Mouse (Mus musculus): ENCODE results near the gene Nap1l1. TPM values are rescaled to one million over a fixed set of nuclear protein-coding genes. Genes with fewer than 3 reads are reported as not detected.

The Nap1l1 gene
- polyA plus RNA-seq, 1 experiment from 2014 or later = 185 TPM

DNA sequence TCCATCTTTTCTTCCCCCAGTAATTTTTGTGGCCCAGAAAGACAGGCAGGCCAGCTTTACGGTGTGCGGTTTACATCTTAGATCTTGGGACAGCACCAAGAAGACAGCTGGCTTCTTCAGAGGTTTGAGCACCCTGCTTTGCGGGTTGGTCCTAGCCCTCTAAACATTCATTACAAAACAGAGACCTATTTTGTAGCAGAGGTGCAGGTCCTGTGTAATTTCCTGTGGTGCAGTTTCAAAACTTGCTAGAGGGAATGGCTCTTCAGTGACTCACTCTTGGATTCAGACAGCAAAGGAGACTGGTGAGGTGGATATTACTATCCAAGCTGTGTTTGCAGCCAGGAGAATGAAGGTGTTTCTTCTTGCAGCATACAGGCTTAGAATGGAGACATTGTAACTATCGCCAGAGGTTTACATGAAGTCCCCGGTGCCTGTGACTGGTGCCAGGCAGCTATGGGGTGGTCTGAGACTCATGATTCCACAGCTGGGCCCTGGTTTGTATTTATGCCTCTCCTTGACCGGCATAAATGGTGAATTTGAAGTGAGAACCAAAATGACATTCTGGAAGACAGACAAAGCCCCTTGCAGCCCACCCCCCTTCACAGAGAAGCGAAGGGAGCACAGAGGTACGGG, 43.9 kb downstream of the Nap1l1 start:
- no peaks in the 10 kb centered on the region for H3K27me3 ChIP-seq (ENCODE audit: control insufficient read depth, insufficient read depth, low read length)
- H3K9me3 ChIP-seq (ENCODE audit: control insufficient read depth, low read length) = no peaks in the 10 kb centered on the region
- no peak overlapping the region for H3K9ac ChIP-seq
- ATAC-seq (ENCODE audit: low FRiP score) (no peak), DNase-seq (ENCODE audit: low spot score) (no peak)
- 90% methylated on average over 8 of the region's 8 CpGs for WGBS
- H3K4me1 ChIP-seq (replicated peaks; ENCODE audit: control insufficient read depth, insufficient read depth, low read length) = peaks cover 10% of the 10 kb centered on the region
- no peak overlapping the region for H3K4me2 ChIP-seq (replicated peaks)
- no peak overlapping the region for H3K4me3 ChIP-seq (replicated peaks; ENCODE audit: low read length)
- H3K27ac ChIP-seq = no peak overlapping the region
- no peaks in the 10 kb centered on the region for H3K36me3 ChIP-seq (replicated peaks; ENCODE audit: control insufficient read depth, insufficient read depth)

DNA sequence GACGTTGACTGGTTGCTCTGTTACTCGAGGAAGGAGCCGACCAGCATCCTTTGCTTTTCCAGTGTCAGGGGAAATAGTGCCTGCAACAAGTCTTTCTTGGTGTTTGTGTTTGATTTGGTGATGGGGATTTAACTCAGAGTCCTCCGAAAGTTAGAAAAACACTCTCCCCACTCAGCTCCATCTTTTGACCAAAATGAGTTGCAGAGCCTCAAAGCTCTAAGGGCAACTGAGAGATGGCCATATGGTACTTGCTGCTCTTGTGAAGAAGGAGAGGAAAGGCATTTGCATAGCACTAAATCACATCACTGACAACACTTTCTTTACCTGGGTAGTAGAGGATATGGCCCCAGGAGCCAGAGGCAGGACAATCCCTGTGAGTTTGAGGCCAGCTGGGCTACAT, 45.3 kb downstream of the Nap1l1 start:
- H3K4me2 ChIP-seq (replicated peaks) = no peak overlapping the region
- no peak overlapping the region for H3K9ac ChIP-seq
- peaks cover 10% of the 10 kb centered on the region for H3K4me1 ChIP-seq (replicated peaks; ENCODE audit: control insufficient read depth, insufficient read depth, low read length)
- DNase-seq (ENCODE audit: low spot score) (no peak), ATAC-seq (ENCODE audit: low FRiP score) (no peak)
- H3K36me3 ChIP-seq (replicated peaks; ENCODE audit: control insufficient read depth, insufficient read depth) = no peaks in the 10 kb centered on the region
- H3K9me3 ChIP-seq (ENCODE audit: control insufficient read depth, low read length) = no peaks in the 10 kb centered on the region
- H3K27me3 ChIP-seq (ENCODE audit: control insufficient read depth, insufficient read depth, low read length) = no peaks in the 10 kb centered on the region
- H3K4me3 ChIP-seq (replicated peaks; ENCODE audit: low read length) = no peak overlapping the region
- WGBS = 86% methylated on average over 4 of the region's 4 CpGs
- H3K27ac ChIP-seq = no peak overlapping the region

DNA sequence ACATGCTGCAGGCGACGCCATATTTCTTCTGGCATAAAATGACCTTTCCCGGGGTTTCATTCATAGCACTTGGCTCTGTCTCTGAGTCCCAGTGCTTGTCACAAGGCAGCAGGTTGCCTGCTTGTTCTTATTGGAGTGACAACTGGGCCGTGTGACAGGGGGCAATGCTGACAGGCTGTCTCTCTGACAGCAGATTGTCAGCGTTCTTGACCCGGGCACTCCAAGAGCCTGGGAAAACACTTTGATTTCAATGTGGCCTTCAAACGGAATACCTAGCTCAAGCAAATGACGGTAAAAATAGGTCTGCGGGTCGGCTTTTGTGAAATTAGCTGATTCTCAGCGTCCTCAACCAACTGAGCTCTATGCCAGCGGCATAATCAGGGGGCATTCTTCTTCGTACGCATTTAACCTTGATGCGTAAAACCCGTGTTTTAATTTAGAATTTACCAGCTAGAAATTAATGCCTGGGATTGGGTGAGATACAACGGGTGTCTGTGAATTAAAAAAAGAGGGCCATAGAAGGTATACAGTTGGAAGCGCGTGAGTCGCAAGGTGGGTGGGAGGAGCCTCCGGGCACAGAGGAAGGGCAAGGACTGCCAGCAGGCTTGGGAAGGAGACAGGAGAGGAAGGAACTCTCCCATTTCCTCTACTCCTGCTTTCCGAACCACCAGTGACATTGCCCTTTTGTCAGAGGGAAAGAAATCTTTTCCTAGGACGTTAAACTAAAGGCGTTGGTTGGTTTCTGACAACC, 46.8 kb downstream of the Nap1l1 start:
- no peaks in the 10 kb centered on the region for H3K27me3 ChIP-seq (ENCODE audit: control insufficient read depth, insufficient read depth, low read length)
- H3K9me3 ChIP-seq (ENCODE audit: control insufficient read depth, low read length) = no peaks in the 10 kb centered on the region
- H3K4me1 ChIP-seq (replicated peaks; ENCODE audit: control insufficient read depth, insufficient read depth, low read length) = peaks cover 20% of the 10 kb centered on the region
- 36% methylated on average over 24 of the region's 24 CpGs for WGBS
- H3K36me3 ChIP-seq (replicated peaks; ENCODE audit: control insufficient read depth, insufficient read depth) = no peaks in the 10 kb centered on the region
- peak overlapping the region; percentile 6; the same call in 1 of the 2 replicates for H3K4me3 ChIP-seq (replicated peaks; ENCODE audit: low read length)
- H3K9ac ChIP-seq = peak overlapping the region; percentile 24; the same call in 1 of the 2 replicates
- ATAC-seq (ENCODE audit: low FRiP score) (peak; percentile 61; the same call in 1 of the 2 replicates), DNase-seq (ENCODE audit: low spot score) (no peak)
- H3K27ac ChIP-seq = peak overlapping the region; percentile 1; the same call in 1 of the 2 replicates
- peak overlapping the region; percentile 37 for H3K4me2 ChIP-seq (replicated peaks)

DNA sequence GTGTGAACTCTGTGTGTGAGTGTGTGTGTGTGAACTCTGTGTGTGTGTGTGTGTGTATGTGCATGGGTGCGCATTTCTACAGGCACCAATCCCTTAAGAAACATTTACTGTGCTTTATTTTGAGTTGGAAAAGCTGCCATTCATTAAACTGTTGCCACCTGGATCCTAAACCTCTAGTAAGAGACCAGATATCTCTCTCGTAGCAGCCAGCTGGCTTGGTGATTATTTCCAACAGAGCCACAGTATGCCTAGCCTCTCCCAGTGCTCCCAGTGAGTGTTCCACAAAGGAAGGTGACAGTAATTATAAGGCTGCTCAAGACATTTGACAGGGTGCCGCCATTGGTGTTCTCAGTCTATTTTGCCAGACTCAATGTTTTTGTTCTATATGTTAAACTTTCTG, 47.6 kb downstream of the Nap1l1 start:
- 70% methylated on average over 3 of the region's 3 CpGs for WGBS
- Histone ChIP-seq H3K9ac (no peak overlapping the region), H3K9me3 (ENCODE audit: control insufficient read depth, low read length) (no peaks in the 10 kb centered on the region), H3K4me1 (replicated peaks; ENCODE audit: control insufficient read depth, insufficient read depth, low read length) (peaks cover 20% of the 10 kb centered on the region), H3K27me3 (ENCODE audit: control insufficient read depth, insufficient read depth, low read length) (no peaks in the 10 kb centered on the region), H3K27ac (no peak overlapping the region), H3K36me3 (replicated peaks; ENCODE audit: control insufficient read depth, insufficient read depth) (no peaks in the 10 kb centered on the region), H3K4me3 (replicated peaks; ENCODE audit: low read length) (no peak overlapping the region), H3K4me2 (replicated peaks) (no peak overlapping the region)
- ATAC-seq (ENCODE audit: low FRiP score) = no peak
- DNase-seq (ENCODE audit: low spot score) = no peak

DNA sequence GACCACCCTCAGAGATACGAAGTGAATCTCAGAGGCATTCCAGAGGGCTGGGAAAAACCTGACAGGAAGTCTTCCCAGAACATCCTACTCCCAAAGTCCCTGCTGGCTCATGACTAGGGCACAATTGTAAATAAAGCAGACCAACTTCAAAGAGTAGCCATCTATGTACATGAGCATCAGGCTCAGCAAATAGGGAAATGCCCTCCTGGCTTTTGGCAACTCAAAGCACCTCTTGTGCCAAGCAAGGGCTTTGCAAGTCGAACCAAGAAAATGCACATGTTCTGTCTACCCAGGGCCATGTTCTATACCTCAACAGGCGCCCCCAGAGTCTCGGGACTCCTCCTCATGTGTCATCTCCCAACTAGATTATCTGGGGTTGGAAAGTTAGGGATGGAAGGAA, 48.6 kb downstream of the Nap1l1 start:
- Histone ChIP-seq H3K4me1 (replicated peaks; ENCODE audit: control insufficient read depth, insufficient read depth, low read length) (peaks cover 20% of the 10 kb centered on the region), H3K27me3 (ENCODE audit: control insufficient read depth, insufficient read depth, low read length) (no peaks in the 10 kb centered on the region), H3K9me3 (ENCODE audit: control insufficient read depth, low read length) (no peaks in the 10 kb centered on the region), H3K36me3 (replicated peaks; ENCODE audit: control insufficient read depth, insufficient read depth) (no peaks in the 10 kb centered on the region), H3K4me3 (replicated peaks; ENCODE audit: low read length) (no peak overlapping the region), H3K4me2 (replicated peaks) (no peak overlapping the region), H3K9ac (no peak overlapping the region), H3K27ac (no peak overlapping the region)
- ATAC-seq (ENCODE audit: low FRiP score) = no peak
- DNase-seq (ENCODE audit: low spot score) = no peak
- 69% methylated on average over 4 of the region's 4 CpGs for WGBS

DNA sequence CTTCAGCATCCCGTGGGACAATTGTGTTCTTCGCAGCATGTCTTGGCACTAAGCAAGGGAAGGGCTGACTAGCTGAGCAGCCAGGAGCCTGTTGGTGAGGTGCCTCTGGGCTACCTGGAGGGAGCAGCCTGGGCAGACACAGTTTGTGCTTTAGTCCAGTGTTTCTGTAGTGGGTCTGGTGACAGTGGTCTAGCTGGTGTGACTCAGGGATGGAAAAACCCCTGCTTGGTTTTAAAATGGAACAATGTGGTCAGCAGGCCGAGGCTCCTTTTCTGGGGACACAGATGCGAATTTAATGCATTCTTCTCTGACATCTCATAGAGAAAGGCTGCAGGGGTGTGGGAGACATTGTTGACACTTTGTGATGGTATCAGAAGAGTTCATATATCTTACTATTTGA, 49.2 kb downstream of the Nap1l1 start:
- Histone ChIP-seq H3K27me3 (ENCODE audit: control insufficient read depth, insufficient read depth, low read length) (no peaks in the 10 kb centered on the region), H3K4me3 (replicated peaks; ENCODE audit: low read length) (no peak overlapping the region), H3K9me3 (ENCODE audit: control insufficient read depth, low read length) (no peaks in the 10 kb centered on the region), H3K4me2 (replicated peaks) (no peak overlapping the region), H3K27ac (no peak overlapping the region), H3K36me3 (replicated peaks; ENCODE audit: control insufficient read depth, insufficient read depth) (no peaks in the 10 kb centered on the region), H3K4me1 (replicated peaks; ENCODE audit: control insufficient read depth, insufficient read depth, low read length) (peaks cover 20% of the 10 kb centered on the region), H3K9ac (no peak overlapping the region)
- DNase-seq (ENCODE audit: low spot score) (no peak), ATAC-seq (ENCODE audit: low FRiP score) (no peak)
- WGBS = 65% methylated on average over 4 of the region's 4 CpGs

DNA sequence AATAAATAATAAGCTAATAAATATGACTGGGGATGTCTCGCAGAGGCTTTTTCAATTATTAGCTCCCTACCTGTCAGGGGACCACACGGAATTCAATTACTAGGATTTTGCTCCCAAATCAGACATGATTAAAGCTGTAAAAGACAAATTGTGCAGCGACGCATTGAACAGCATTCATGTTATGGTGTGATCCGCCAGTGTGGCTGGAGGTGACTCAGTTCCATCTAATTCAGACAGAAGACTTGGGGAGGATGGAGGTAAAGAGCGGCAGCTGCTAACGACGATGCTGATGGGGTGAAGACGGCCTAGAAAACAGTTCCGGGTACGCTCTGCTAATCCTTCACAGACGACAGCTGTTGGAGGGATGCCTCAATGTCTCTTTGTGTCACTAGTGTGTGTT, 50.9 kb downstream of the Nap1l1 start:
- DNase-seq (ENCODE audit: low spot score) (no peak), ATAC-seq (ENCODE audit: low FRiP score) (no peak)
- H3K9ac ChIP-seq = no peak overlapping the region
- H3K4me3 ChIP-seq (replicated peaks; ENCODE audit: low read length) = no peak overlapping the region
- 26% methylated on average over 12 of the region's 12 CpGs for WGBS
- no peaks in the 10 kb centered on the region for H3K9me3 ChIP-seq (ENCODE audit: control insufficient read depth, low read length)
- H3K4me2 ChIP-seq (replicated peaks) = no peak overlapping the region
- H3K36me3 ChIP-seq (replicated peaks; ENCODE audit: control insufficient read depth, insufficient read depth) = no peaks in the 10 kb centered on the region
- H3K4me1 ChIP-seq (replicated peaks; ENCODE audit: control insufficient read depth, insufficient read depth, low read length) = peaks cover 20% of the 10 kb centered on the region
- H3K27ac ChIP-seq = no peak overlapping the region
- H3K27me3 ChIP-seq (ENCODE audit: control insufficient read depth, insufficient read depth, low read length) = no peaks in the 10 kb centered on the region

DNA sequence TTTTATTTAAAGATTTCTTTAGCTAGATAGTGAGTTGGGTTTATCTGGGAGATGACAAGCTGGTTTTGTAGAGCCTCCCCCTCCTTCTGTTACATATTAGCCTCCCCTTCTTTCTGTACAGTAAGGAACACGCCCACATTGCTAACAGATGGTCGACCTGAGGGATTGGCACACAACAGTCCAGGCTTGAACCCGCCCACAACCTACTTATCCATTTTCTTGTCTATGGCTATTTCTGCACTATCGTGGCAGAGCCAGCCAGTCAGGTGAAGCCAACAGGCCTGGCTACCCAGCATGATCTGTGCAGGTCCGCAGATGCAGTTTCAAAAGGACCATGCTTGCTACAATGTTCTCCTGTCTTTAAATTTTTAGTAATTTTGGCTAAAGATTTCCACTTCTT, 54.0 kb downstream of the Nap1l1 start:
- DNase-seq (ENCODE audit: low spot score) (no peak), ATAC-seq (ENCODE audit: low FRiP score) (no peak)
- H3K4me3 ChIP-seq (replicated peaks; ENCODE audit: low read length) = no peak overlapping the region
- no peaks in the 10 kb centered on the region for H3K36me3 ChIP-seq (replicated peaks; ENCODE audit: control insufficient read depth, insufficient read depth)
- H3K27ac ChIP-seq = no peak overlapping the region
- H3K27me3 ChIP-seq (ENCODE audit: control insufficient read depth, insufficient read depth, low read length) = no peaks in the 10 kb centered on the region
- H3K9me3 ChIP-seq (ENCODE audit: control insufficient read depth, low read length) = no peaks in the 10 kb centered on the region
- H3K4me1 ChIP-seq (replicated peaks; ENCODE audit: control insufficient read depth, insufficient read depth, low read length) = peaks cover 10% of the 10 kb centered on the region
- no peak overlapping the region for H3K4me2 ChIP-seq (replicated peaks)
- 69% methylated on average over 5 of the region's 5 CpGs for WGBS
- H3K9ac ChIP-seq = no peak overlapping the region

DNA sequence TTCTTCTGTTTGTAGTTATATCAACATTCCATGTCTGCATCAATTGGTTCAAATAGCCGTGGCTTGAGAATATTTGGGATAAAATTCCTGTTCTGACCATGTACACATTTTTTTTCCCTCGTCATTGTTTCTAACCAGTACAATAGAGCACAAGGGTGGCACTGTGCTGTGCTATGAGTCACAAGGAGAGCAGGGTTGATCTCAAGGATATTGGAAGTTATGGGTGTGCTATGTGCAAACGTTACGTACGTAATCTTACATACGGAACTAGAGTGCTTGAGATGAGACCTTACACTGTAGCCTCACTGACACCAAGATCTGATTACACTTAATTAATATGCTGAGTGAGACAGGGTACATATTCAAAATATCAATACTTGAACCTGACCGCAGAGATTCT, 54.6 kb downstream of the Nap1l1 start:
- DNase-seq (ENCODE audit: low spot score) (no peak), ATAC-seq (ENCODE audit: low FRiP score) (no peak)
- H3K4me1 ChIP-seq (replicated peaks; ENCODE audit: control insufficient read depth, insufficient read depth, low read length) = peaks cover 10% of the 10 kb centered on the region
- no peak overlapping the region for H3K4me2 ChIP-seq (replicated peaks)
- H3K9me3 ChIP-seq (ENCODE audit: control insufficient read depth, low read length) = no peaks in the 10 kb centered on the region
- H3K36me3 ChIP-seq (replicated peaks; ENCODE audit: control insufficient read depth, insufficient read depth) = no peaks in the 10 kb centered on the region
- no peak overlapping the region for H3K27ac ChIP-seq
- H3K27me3 ChIP-seq (ENCODE audit: control insufficient read depth, insufficient read depth, low read length) = no peaks in the 10 kb centered on the region
- H3K9ac ChIP-seq = no peak overlapping the region
- H3K4me3 ChIP-seq (replicated peaks; ENCODE audit: low read length) = no peak overlapping the region
- WGBS = 89% methylated on average over 7 of the region's 7 CpGs
